Mouse (Mus musculus) liver, embryonic 14.5 days (tissue): ENCODE results near the gene Birc3. TPM values are rescaled to one million over a fixed set of nuclear protein-coding genes. Genes with fewer than 3 reads are reported as not detected.

ENCODE experiments used
- ATAC-seq: fragments of 200-750 bp; cut with Nextera tagmentation; 2 replicates; pipeline ENCODE4 v1.8.0; 2017; ENCODE audit warnings: moderate number of reproducible peaks, mild to moderate bottlenecking, moderate library complexity; ENCODE audit not compliant: insufficient read depth
- DNase-seq, 3 experiments: peaks; one replicate each; pipeline ENCODE4 v3.0.0-alpha.2; 2012 to 2013; ENCODE audit warnings: low read depth in 3 of 3, low spot score in 3 of 3
- H3K27ac ChIP-seq: fragments of 300-500 bp; sonication (generic); 2 replicates; pipeline ENCODE4 v1.5.1; 2014; ENCODE audit warnings: moderate library complexity, mild to moderate bottlenecking, control low read depth, inconsistent platforms
- H3K27me3 ChIP-seq: fragments of 300-500 bp; sonication (generic); 2 replicates; pipeline ENCODE4 v1.6.1; 2014; ENCODE audit warnings: mild to moderate bottlenecking, low read length, moderate library complexity; ENCODE audit not compliant: control insufficient read depth, insufficient read depth
- H3K36me3 ChIP-seq: fragments of 300-500 bp; sonication (generic); replicated peaks from 2 replicates; pipeline ENCODE4 v1.6.1; 2014; ENCODE audit warnings: low read depth; ENCODE audit not compliant: control insufficient read depth, insufficient read depth
- H3K4me1 ChIP-seq, 2 experiments: fragments of 200-500 bp in 1 of 2; fragments of 300-500 bp in 1 of 2; sonication (generic) in 1 of 2; replicated peaks; 2 replicates each; pipeline ENCODE4 v1.6.1; 2012 to 2014; ENCODE audit warnings: antibody characterized with exemption in 1 of 2, inconsistent platforms in 1 of 2, low read length in 1 of 2; ENCODE audit not compliant: control insufficient read depth in 2 of 2, insufficient read depth in 2 of 2
- H3K4me2 ChIP-seq: fragments of 300-500 bp; sonication (generic); 2 replicates; pipeline ENCODE4 v1.6.1; 2014; ENCODE audit warnings: low read depth, mild to moderate bottlenecking, control low read depth, moderate library complexity
- H3K4me3 ChIP-seq, 2 experiments: fragments of 200-500 bp in 1 of 2; fragments of 300-500 bp in 1 of 2; sonication (generic) in 1 of 2; 2 replicates each; pipeline ENCODE4 v1.5.1; 2012 to 2014; ENCODE audit warnings: low read depth in 2 of 2, low read length in 2 of 2, mild to moderate bottlenecking in 2 of 2, control low read depth in 1 of 2, inconsistent platforms in 1 of 2, moderate library complexity in 1 of 2; ENCODE audit not compliant: insufficient read depth in 1 of 2
- H3K9ac ChIP-seq: fragments of 300-500 bp; sonication (generic); replicated peaks from 2 replicates; pipeline ENCODE4 v1.6.1; 2014; ENCODE audit warnings: mild to moderate bottlenecking, control low read depth, moderate library complexity
- H3K9me3 ChIP-seq: fragments of 300-500 bp; sonication (generic); 2 replicates; pipeline ENCODE4 v1.6.1; 2016; ENCODE audit warnings: low read length, mixed read lengths; ENCODE audit not compliant: control insufficient read depth
- CTCF ChIP-seq: IDR thresholded peaks from 2 replicates; pipeline ENCODE4 v1.5.1; 2016; ENCODE audit warnings: antibody characterized with exemption, low read depth, control low read depth
- EP300 ChIP-seq: IDR thresholded peaks from 2 replicates; pipeline ENCODE4 v1.6.1; 2016; ENCODE audit warnings: antibody characterized with exemption, low read depth
- WGBS: fragments of 180-500 bp; shearing (Covaris S2); extraction: QIAGEN DNeasy Blood & Tissue Kit; methylation state at CpG from one replicate; pipeline ENCODE4 v1.1.7; 2014; ENCODE audit not compliant: insufficient replicate concordance; 5-methylcytosine and 5-hydroxymethylcytosine counted together
- polyA plus RNA-seq, 2 experiments: library from polyadenylated mRNA; depleted of rRNA in 1 of 2; stranded (reverse) in 1 of 2; unstranded in 1 of 2; fragments of >200 nt; fragmentation: Nextera tagmentation in 1 of 2; extraction: Ambion mirVana in 1 of 2; gene quantifications; 2 replicates each; pipeline versions ENCODE4 v1.2.1 to v1.2.3; 2012 to 2014

Gene Birc3
- polyA plus RNA-seq (2012; rRNA removed), result 3.6 and 4.7 TPM in 2 replicates
- 4.7 and 6.1 TPM in 2 replicates for polyA plus RNA-seq (2014; fragmentation: Nextera tagmentation; extraction: Ambion mirVana)

GRCm38 (mm10) chr9:7872775-7873439 is at the start of gene Birc3:
Birc3 (minus strand) TSS chr9:7873186.
- H3K36me3 ChIP-seq, result no peaks in the 10 kb centered on the region
- peak within 1 kb of the TSS; percentile 75 for H3K4me2 ChIP-seq
- H3K27ac ChIP-seq, result peak within 1 kb of the TSS; percentile 50
- TF ChIP-seq CTCF, result peak; percentile 29; the same call in 1 of the 2 replicates
- no peak for TF ChIP-seq EP300
- DNase-seq (peak; percentile 41 to 74 (median 47)), ATAC-seq (peak; percentile 97)
- peak within 1 kb of the TSS; percentile 62 for H3K9ac ChIP-seq
- WGBS, result 1% methylated on average over 26 of the region's 26 CpGs
- peaks cover 0 to 15% of the 10 kb centered on the region in 2 experiments; a peak in 3 of 4 replicates for H3K4me1 ChIP-seq
- H3K27me3 ChIP-seq, result no peaks in the 10 kb centered on the region
- no peaks in the 10 kb centered on the region for H3K9me3 ChIP-seq
- H3K4me3 ChIP-seq, result peak within 1 kb of the TSS; percentile 57 to 73

GRCm38 (mm10) chr9:7914925-7915324 is 41.9 kb upstream of the Birc3 start:
- no peak for ATAC-seq
- 53% methylated on average over 8 of the region's 8 CpGs for WGBS

DNA sequence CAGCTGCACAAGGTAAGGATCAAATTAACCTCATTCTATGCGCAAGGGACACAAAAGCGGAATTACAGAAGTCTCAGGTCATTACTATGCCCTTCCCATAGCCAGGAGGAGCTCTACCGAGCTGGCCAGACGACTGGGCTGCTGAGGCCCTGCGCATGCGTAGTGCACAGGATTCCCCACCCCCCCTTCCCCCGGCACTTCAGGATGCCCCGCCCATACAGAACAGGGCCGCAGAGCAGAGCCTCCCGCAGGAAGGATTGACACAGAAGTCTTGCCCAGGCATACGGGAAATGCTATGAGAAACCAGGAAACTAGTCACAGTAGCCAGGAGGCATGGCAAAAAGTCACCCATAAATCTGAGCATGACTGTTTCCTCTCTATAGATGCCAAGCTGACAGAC is 41.5 kb upstream of the Birc3 start:
- DNase-seq (peak; percentile 20 to 37 (median 32)), ATAC-seq (peak; percentile 80)
- H3K4me1 ChIP-seq, result peaks cover 0 to 14% of the 10 kb centered on the region in 2 experiments; a peak in 2 of 4 replicates
- H3K9me3 ChIP-seq, result no peaks in the 10 kb centered on the region
- H3K36me3 ChIP-seq, result no peaks in the 10 kb centered on the region
- TF ChIP-seq CTCF (peak; percentile 23; the same call in 1 of the 2 replicates), EP300 (no peak)
- no peak overlapping the region for H3K27ac ChIP-seq
- H3K27me3 ChIP-seq, result no peaks in the 10 kb centered on the region
- no peak overlapping the region for H3K9ac ChIP-seq
- 3% methylated on average over 11 of the region's 11 CpGs for WGBS
- peak overlapping the region; percentile 46 for H3K4me2 ChIP-seq
- peak overlapping the region in 1 of 2 experiments; percentile 27; a peak in 1 of 4 replicates for H3K4me3 ChIP-seq

More at GRCm38 (mm10) chr9:7914925-7915324, 41.9 kb upstream of the Birc3 start:
- DNase-seq, result no peak
- no peak overlapping the region for H3K4me3 ChIP-seq
- H3K36me3 ChIP-seq, result no peaks in the 10 kb centered on the region
- TF ChIP-seq CTCF, result no peak
- TF ChIP-seq EP300, result no peak
- H3K27me3 ChIP-seq, result no peaks in the 10 kb centered on the region
- peak overlapping the region; percentile 46 for H3K4me2 ChIP-seq
- H3K9me3 ChIP-seq, result no peaks in the 10 kb centered on the region
- H3K9ac ChIP-seq, result no peak overlapping the region
- H3K4me1 ChIP-seq, result peaks cover 0 to 14% of the 10 kb centered on the region in 2 experiments; a peak in 2 of 4 replicates
- no peak overlapping the region for H3K27ac ChIP-seq

- Histone ChIP-seq H3K27me3 (no peaks in the 10 kb centered on the region), H3K4me1 (peaks cover 0 to 14% of the 10 kb centered on the region in 2 experiments; a peak in 2 of 4 replicates), H3K27ac (no peak overlapping the region), H3K36me3 (no peaks in the 10 kb centered on the region), H3K9ac (no peak overlapping the region), H3K9me3 (no peaks in the 10 kb centered on the region), H3K4me2 (peak overlapping the region; percentile 46), H3K4me3 (peak overlapping the region in 1 of 2 experiments; percentile 27; a peak in 1 of 4 replicates)
- DNase-seq (no peak), ATAC-seq (no peak)
- 56% methylated on average over 19 of the region's 19 CpGs for WGBS
- TF ChIP-seq EP300 (no peak), CTCF (no peak)
Measured at GRCm38 (mm10) chr9:7913953-7914352, 41.0 kb upstream of the Birc3 start.

DNA sequence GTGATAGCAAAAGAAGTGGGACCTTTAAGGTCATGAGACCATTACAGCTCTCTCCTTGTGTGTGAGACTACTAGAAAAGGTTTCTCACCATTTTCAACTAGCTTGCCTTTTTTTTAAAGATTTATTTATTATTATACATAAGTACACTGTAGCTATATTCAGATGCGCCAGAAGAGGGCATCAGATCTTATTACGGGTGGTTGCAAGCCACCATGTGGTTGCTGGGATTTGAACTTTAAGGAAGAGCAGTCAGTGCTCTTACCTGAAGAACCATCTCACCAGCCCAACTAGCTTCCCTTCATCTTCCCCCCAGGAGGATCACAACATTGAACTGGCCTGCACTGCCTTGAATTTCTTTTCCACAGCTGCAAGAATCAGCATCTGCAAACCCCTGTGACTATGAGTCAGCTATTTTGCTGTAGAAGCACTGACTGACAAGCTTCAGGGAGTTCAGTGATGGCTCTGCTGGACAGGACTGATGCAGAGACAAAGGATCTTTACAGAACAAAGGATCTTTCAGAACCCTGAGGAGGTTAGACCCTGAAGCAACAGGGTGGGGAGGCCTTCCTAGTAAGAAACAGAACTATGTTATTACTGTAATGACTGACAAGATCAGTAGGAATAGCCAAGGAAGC is 34.5 kb upstream of the Birc3 start:
- 70% methylated on average over 2 of the region's 2 CpGs for WGBS
- DNase-seq, result no peak
- Histone ChIP-seq H3K27ac (no peak overlapping the region), H3K27me3 (no peaks in the 10 kb centered on the region), H3K4me3 (no peak overlapping the region), H3K9me3 (no peaks in the 10 kb centered on the region), H3K4me2 (no peak overlapping the region), H3K9ac (no peak overlapping the region), H3K36me3 (no peaks in the 10 kb centered on the region), H3K4me1 (peaks cover 0 to 9% of the 10 kb centered on the region in 2 experiments; a peak in 2 of 4 replicates)
- no peak for ATAC-seq
- TF ChIP-seq CTCF, result no peak; the same call in 1 of the 2 replicates
- TF ChIP-seq EP300, result no peak
